Comparison of ENCODE assay signal across 8 mouse cellular contexts in the genomic region with DNA sequence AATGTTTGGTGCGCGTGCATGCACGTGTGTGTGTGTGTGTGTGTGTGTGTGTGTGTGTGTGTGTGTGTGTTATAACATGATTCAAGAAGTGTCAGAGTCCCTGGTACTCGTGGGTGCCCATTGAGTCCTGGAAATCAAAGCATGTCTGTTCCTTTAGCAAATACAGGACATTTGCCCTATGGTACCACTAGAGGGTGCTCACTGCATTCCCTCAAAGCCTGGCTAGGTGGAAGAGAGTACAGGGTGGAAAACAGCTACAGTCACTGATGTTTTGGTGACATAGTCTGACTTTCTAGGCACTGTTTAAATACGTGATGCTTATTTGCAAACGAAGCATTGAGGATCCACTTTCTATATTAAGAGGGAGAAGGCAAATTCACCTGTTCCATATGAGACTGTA. TPM values are rescaled to one million over a fixed set of nuclear protein-coding genes. Genes with fewer than 3 reads are reported as not detected.
A peak's percentile ranks its signal among the peaks of the same experiment; 100 is the strongest.
DNase-seq lines count a peak whose midpoint lies in the region; ATAC-seq lines count a peak whose summit lies in the region.

No protein-coding gene starts in this region.

- no peaks in the 10 kb centered on the region for H3K9me3 ChIP-seq in forebrain, embryonic 13.5 days (replicated peaks)
- no peaks in the 10 kb centered on the region for H3K9me3 ChIP-seq in intestine, embryonic 16.5 days (ENCODE audit: control insufficient read depth, low read length)
- H3K9me3 ChIP-seq in midbrain, embryonic 15.5 days, result no peaks in the 10 kb centered on the region

- H3K27ac ChIP-seq in forebrain, embryonic 13.5 days, result no peak overlapping the region
- no peak overlapping the region for H3K27ac ChIP-seq in intestine, embryonic 16.5 days (ENCODE audit: low read length)
- no peak overlapping the region for H3K27ac ChIP-seq in midbrain, embryonic 15.5 days

- no peak overlapping the region for H3K4me3 ChIP-seq in forebrain, embryonic 13.5 days
- H3K4me3 ChIP-seq in intestine, embryonic 16.5 days (ENCODE audit: low read length), result no peak overlapping the region
- H3K4me3 ChIP-seq in midbrain, embryonic 15.5 days, result no peak overlapping the region

- 4% methylated on average over 6 of the region's 6 CpGs for WGBS in forebrain, embryonic 13.5 days
- 6% methylated on average over 6 of the region's 6 CpGs for WGBS in intestine, embryonic 16.5 days
- WGBS in midbrain, embryonic 15.5 days, result 5% methylated on average over 6 of the region's 6 CpGs

- no peak overlapping the region for H3K4me2 ChIP-seq in forebrain, embryonic 13.5 days
- no peak overlapping the region for H3K4me2 ChIP-seq in intestine, embryonic 16.5 days (ENCODE audit: low read depth, low read length)
- no peak overlapping the region for H3K4me2 ChIP-seq in midbrain, embryonic 15.5 days

- peak; percentile 89 for ATAC-seq in cerebellum, adult (ENCODE audit: insufficient number of reproducible peaks, low FRiP score, low TSS enrichment)
- peak; percentile 88 for ATAC-seq in forebrain, embryonic 13.5 days
- ATAC-seq in intestine, embryonic 16.5 days, result 0 out of 2 replicates have a peak, but pooled peaks have one; percentile 59
- ATAC-seq in midbrain, embryonic 15.5 days (replicated peaks), result peak; percentile 91

- no peaks in the 10 kb centered on the region for H3K27me3 ChIP-seq in forebrain, embryonic 13.5 days
- H3K27me3 ChIP-seq in intestine, embryonic 16.5 days (replicated peaks; ENCODE audit: control insufficient read depth, insufficient read depth, low read length), result no peaks in the 10 kb centered on the region
- H3K27me3 ChIP-seq in midbrain, embryonic 15.5 days (replicated peaks), result no peaks in the 10 kb centered on the region

- intact Hi-C loops in left cerebral cortex, postnatal 36 days (cut with DNase I), result loop anchor here (5.0 kb wide), 4 partner anchors 83 to 1012 kb away; no protein-coding TSS in a partner anchor

- H3K9ac ChIP-seq in forebrain, embryonic 13.5 days, result no peak overlapping the region
- no peak overlapping the region for H3K9ac ChIP-seq in intestine, embryonic 16.5 days (ENCODE audit: low read depth, low read length)
- H3K9ac ChIP-seq in midbrain, embryonic 15.5 days, result no peak overlapping the region

- peak; percentile 3 for DNase-seq in kidney, adult 18-20 months
- DNase-seq in kidney, adult 11 months, result no peak
- DNase-seq in left cerebral cortex, postnatal 36 days (ENCODE audit: low spot score in 2 of 2), result peak; percentile 11 to 21
- DNase-seq in thymus, postnatal 4 days, result peak; percentile 14

- H3K4me1 ChIP-seq in forebrain, embryonic 13.5 days, result no peaks in the 10 kb centered on the region
- H3K4me1 ChIP-seq in intestine, embryonic 16.5 days (ENCODE audit: control insufficient read depth, insufficient read depth, low read length), result no peaks in the 10 kb centered on the region
- no peaks in the 10 kb centered on the region for H3K4me1 ChIP-seq in midbrain, embryonic 15.5 days

- H3K36me3 ChIP-seq in forebrain, embryonic 13.5 days (ENCODE audit: poor library complexity, severe bottlenecking), result no peaks in the 10 kb centered on the region
- H3K36me3 ChIP-seq in intestine, embryonic 16.5 days (ENCODE audit: control insufficient read depth, insufficient read depth, low read length), result no peaks in the 10 kb centered on the region
- H3K36me3 ChIP-seq in midbrain, embryonic 15.5 days (replicated peaks), result no peaks in the 10 kb centered on the region

RNA-seq across cellular contexts. Expression of a gene that starts 27.9 kb away (rescaled TPM):
- polyA plus RNA-seq in forebrain, embryonic 13.5 days (2015; fragmentation: Nextera tagmentation; extraction: Ambion mirVana), result not detected in 2 replicates
- not detected in 2 replicates for polyA plus RNA-seq in intestine, embryonic 16.5 days (2015; fragmentation: Nextera tagmentation; extraction: Ambion mirVana)
- total RNA-seq in left cerebral cortex, postnatal 36 days (2021), result not detected
- not detected in 2 replicates for polyA plus RNA-seq in midbrain, embryonic 15.5 days (2015; fragmentation: Nextera tagmentation; extraction: Ambion mirVana)

RNA-seq across cellular contexts. Expression of a gene that starts 31.9 kb away (rescaled TPM):
- 7.1 and 7.3 TPM in 2 replicates for polyA plus RNA-seq in forebrain, embryonic 13.5 days (2015; fragmentation: Nextera tagmentation; extraction: Ambion mirVana)
- polyA plus RNA-seq in intestine, embryonic 16.5 days (2015; fragmentation: Nextera tagmentation; extraction: Ambion mirVana), result 0.62 and 0.73 TPM in 2 replicates
- total RNA-seq in left cerebral cortex, postnatal 36 days (2021), result 10 to 100 TPM; 79.9 to 80.9 TPM
- 8.5 and 9.0 TPM in 2 replicates for polyA plus RNA-seq in midbrain, embryonic 15.5 days (2015; fragmentation: Nextera tagmentation; extraction: Ambion mirVana)

RNA-seq across cellular contexts. Expression of a gene that starts 45.9 kb away (rescaled TPM):
- polyA plus RNA-seq in forebrain, embryonic 13.5 days (2015; fragmentation: Nextera tagmentation; extraction: Ambion mirVana), result not detected in 2 replicates
- polyA plus RNA-seq in intestine, embryonic 16.5 days (2015; fragmentation: Nextera tagmentation; extraction: Ambion mirVana), result not detected in 2 replicates
- total RNA-seq in left cerebral cortex, postnatal 36 days (2021), result not detected
- not detected in 2 replicates for polyA plus RNA-seq in midbrain, embryonic 15.5 days (2015; fragmentation: Nextera tagmentation; extraction: Ambion mirVana)
